Mouse (Mus musculus) megakaryocyte, embryonic 14.5 days (primary cell): ENCODE measurements at regions not wholly inside any gene's neighbourhood (a gene's known extent, or its start where the extent isn't known, plus 50 kb on each side); places are given as distances from the start of the nearest gene placed in this dataset.

Source experiments
- FLI1 ChIP-seq: IDR thresholded peaks from 2 replicates; pipeline ENCODE4 v1.6.1; 2012; ENCODE audit warnings: low read length, inconsistent platforms, mixed read lengths
- GATA1 ChIP-seq: IDR thresholded peaks from 3 replicates; pipeline ENCODE4 v1.6.1; 2012; ENCODE audit warnings: mixed read lengths, low read length, inconsistent platforms, borderline replicate concordance

DNA sequence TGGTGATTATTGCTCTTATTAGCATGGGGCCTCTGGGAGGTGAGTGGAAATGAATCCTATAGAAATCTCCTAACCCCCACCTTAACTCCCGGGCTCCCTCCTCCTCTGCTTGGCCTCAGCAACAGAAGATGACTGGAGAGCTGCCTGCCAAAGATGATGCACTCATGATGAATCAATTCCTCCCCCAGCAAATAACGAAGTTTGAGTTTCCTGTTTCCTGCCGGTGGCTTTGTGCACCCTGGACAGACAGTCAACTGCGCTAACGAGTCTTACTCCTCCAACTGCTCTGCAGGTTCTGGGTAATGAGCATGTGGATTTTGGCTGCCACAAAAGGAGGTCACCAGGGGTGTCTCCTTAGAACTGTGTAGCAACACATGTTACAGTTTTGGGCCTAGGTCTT is 321.5 kb upstream of the Pik3r1 start:
- TF ChIP-seq GATA1 (no peak), FLI1 (no peak)
